Mouse (Mus musculus): Measurements from ENCODE around the gene Kcnmb3. TPM values are rescaled to one million over a fixed set of nuclear protein-coding genes. Genes with fewer than 3 reads are reported as not detected.
"Not testable (repeated sequence)": the region's sequence is repeated elsewhere in the genome, so short reads cannot be mapped to it uniquely, and the experiment has no call there.

Gene Kcnmb3
- total RNA-seq, 1 experiment from 2014 or later = 0.26 TPM

DNA sequence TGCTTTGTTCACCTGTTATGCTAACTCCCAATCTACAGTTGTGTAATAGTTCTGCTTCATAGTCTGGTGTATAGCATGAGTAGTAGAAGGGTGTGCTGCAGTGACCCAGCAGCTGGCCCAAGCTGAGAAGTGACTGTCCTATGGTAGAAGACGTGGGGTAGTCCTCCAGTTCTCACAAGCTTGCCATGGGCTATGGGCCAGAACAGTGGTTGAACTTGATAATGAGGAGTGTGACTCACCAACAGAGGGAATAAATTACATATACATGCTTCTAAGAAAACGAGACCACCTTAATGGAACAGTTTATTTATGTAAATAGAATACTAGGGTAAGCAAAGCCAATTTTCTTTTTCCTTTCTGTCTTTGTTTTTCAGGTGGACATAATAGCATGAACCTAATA is 61.6 kb downstream of the Kcnmb3 start:
- no peak for DNase-seq

DNA sequence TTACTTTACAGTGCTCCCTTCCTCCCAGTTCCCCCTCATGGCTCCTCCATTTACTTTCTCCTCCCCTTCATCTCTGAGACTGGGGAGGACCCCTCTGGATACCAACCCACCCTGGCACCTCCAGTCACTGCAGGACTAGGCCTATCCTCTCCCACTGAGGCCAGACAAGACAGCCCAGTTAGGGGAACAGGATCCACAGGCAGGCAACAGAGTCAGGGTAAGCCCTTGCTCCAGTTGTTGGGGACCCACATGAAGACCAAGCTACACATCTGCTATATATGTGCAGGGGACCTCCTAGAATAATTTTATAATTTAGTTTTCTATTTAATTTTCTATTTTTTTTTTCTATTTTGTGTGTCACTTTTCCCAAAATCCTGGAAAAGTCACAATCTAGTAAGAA is 62.7 kb downstream of the Kcnmb3 start:
- DNase-seq = not testable (repeated sequence)

DNA sequence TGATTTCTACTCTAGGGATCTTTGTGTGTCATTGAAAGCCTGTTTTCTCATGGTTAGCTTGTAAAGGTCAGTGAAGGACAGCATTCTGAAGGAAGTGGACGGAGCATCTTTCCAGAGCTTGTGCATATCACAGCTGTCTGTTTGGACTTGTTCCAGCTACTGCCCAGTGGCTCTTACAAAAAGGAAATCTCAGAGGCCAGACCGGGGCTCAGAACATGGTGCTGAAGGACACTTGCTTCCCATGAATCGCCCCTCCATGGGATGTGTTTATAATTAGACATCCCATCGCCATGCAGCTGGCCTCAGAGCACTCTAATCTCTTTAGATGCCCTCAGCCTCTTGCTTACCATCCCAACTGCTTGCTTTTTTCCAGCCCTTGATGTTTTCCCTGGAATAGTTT is 63.1 kb downstream of the Kcnmb3 start:
- peak; percentile 42 for DNase-seq

DNA sequence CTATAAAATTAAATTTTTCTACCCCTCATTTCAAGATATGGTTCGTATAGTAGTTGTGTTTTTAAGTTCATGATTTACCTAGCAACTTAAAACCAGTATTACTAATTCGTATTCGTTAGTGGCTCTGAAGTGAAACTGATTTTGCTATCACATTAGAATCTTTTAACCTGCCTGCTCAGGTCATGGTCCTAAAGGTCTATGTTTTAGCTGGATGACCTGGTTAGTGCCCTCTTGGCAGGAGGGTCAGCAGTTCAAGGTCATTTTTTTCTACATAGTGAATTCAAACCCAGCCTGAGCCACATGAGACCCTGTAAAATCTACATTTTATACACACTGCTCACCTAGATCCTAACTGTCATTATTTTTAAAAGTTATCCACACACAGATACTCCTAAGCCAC is 63.7 kb downstream of the Kcnmb3 start:
- DNase-seq = no peak

DNA sequence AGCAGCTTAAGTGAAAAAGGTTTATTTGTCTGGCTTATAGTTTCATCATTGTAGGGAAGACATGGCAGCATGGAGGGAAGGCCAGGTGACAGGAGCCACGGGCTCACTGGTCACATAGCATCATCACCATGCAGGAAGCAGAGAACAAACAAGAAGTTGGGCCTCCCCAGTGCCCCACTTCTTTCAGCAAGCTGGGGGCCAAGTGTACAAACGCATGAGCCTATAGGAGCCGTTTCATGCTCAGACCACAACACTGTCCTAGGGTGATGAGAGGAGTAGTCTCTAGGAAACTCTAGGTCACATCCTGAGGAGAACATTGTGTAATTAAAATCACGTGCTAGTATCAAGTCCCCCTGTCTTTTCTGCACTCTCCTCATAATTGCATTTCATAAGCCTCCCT is 64.3 kb downstream of the Kcnmb3 start:
- no peak for DNase-seq

Other genes starting within 250 kb of the Kcnmb3 start
- gene Zmat3, start 126.2 kb downstream of the Kcnmb3 start, total RNA-seq (2021) = 15.9 and 16.7 TPM in 2 replicates
- 49.5 and 54.0 TPM in 2 replicates for gene Pik3ca, start 94.6 kb downstream of the Kcnmb3 start, total RNA-seq (2021)
- gene Zfp639, start 18.0 kb upstream of the Kcnmb3 start, total RNA-seq (2021) = 37.0 and 38.9 TPM in 2 replicates
- 73.9 and 92.5 TPM in 2 replicates for gene Mfn1, start 37.2 kb upstream of the Kcnmb3 start, total RNA-seq (2021)
- 43.7 and 44.4 TPM in 2 replicates for gene Gnb4, start 124.4 kb upstream of the Kcnmb3 start, total RNA-seq (2021)
- gene Actl6a, start 214.1 kb upstream of the Kcnmb3 start, total RNA-seq (2021) = 44.5 and 45.2 TPM in 2 replicates
- gene Ndufb5, start 244.8 kb upstream of the Kcnmb3 start, total RNA-seq (2021) = 503 and 504 TPM in 2 replicates
- gene Mrpl47, start 245.4 kb upstream of the Kcnmb3 start, total RNA-seq (2021) = 38.0 and 45.0 TPM in 2 replicates